Mouse (Mus musculus) A20 (cell line): Measurements from ENCODE around the gene Myog.
A peak's percentile ranks its signal among the peaks of the same experiment; 100 is the strongest.

Experiments used
- DNase-seq: peaks from one replicate; pipeline ENCODE4 v3.0.0-alpha.2; 2011; ENCODE audit warnings: low read depth, low spot score

The Myog gene

DNA sequence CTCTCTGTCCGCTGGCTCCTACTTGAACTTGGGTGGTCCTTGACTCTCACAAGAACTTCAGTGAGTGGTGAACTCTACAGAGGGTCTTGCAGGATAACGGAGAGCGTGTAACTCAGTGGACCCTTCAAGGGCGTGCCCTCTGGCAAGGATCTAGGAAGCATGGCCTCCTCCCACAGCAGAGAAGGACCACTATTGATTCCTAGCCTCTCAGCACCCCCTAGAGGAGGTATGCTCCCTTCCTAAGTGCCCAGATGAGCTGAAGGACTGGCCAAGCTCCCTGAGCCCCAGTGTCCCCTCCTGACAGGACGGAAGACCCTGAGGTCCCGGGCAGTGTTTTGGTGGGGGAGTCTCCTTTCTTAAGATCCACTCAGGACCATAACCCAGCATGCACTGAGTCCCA, 32.8 kb downstream of the Myog start:
- DNase-seq = no peak

DNA sequence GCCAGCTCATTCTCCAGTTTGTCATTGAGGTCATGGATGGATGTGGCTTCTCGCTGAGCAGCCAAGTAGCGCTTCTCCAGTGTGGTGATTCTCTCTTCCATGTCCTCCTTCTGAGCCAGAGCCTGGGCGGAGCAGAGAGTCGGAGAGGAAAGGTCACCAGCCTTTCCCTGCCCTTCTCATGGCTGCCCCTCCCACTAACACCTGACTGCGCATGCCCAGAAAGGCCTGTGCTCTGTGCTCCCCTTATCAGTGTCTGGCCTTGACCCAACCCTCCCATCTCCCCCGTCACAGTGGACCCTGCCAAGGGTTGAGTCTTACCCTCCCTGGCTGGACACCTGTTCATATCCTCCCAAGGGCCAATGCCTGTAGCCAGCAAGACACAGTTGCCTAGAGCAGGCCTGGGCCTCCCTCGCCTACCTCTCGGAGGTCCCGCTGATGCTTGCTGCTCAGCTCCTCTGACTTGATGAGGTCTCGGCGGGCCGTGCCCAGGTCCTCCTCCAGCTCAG, 37.1 kb downstream of the Myog start:
- DNase-seq = no peak

DNA sequence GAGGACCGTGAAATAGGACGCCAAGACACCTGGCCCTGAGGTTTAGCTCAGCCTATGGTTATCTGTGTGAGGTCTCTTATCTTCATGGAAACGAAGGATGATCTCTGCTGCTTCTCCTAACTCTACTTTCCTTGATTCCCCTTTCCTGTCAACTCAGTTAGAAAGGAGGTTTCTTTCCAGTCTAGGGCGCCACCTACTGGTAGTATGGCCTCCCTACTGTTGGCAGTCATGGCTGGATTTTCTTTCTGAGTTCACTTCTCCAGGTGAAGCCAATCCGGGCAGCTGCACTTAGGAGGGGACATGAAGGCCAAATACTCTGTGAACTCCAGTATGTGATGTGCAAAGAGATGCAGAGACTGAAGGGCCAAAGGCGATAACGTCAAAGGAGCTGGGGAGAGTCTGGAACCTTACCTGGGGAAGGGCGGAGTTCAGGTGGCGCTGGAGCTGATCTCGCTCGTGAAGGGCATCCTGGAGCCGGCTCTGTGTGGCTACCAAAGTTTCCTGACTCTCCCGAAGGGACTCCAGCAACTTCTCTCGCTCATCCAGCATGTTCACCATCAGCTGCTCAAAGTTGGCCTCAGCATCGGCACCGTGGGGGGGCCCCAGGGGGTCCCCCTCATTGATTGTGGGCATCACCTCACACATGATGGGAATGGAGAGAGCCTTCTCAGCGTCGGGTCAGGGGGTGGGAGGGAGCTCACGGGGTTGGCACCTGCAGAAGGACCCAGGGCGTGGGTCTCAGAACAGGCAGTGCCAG, 42.3 kb downstream of the Myog start:
- peak; percentile 69 for DNase-seq

DNA sequence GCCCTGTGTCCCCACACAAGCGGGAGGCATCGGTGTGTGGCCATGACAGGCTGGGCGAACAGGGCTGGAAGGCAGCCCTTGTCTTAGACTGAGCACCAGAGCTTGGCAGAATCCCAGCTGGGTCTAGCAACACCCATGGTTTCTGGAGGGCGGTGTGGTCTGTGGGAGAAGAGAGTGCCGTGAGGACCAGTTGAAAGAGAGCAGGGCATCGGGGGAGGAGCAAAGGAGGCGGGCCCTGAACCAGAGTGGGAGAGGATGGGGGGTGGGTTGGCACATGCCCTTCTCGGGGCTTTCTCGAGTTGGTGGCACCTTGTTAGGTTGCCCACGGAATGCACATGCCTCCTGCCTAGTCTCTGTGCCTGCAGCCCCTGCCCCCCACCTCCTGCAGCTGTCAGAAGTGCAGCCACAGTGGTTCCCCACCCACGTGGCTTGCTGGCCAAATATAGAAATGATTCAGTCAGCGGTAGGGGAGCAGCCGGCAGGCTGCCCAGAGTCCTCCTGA, 43.0 kb downstream of the Myog start, which contains the start of gene Ppfia4:
TSS of gene Ppfia4 (minus strand) at position 159 of the 502 bp plus-strand sequence.
- peak; percentile 39 for DNase-seq

DNA sequence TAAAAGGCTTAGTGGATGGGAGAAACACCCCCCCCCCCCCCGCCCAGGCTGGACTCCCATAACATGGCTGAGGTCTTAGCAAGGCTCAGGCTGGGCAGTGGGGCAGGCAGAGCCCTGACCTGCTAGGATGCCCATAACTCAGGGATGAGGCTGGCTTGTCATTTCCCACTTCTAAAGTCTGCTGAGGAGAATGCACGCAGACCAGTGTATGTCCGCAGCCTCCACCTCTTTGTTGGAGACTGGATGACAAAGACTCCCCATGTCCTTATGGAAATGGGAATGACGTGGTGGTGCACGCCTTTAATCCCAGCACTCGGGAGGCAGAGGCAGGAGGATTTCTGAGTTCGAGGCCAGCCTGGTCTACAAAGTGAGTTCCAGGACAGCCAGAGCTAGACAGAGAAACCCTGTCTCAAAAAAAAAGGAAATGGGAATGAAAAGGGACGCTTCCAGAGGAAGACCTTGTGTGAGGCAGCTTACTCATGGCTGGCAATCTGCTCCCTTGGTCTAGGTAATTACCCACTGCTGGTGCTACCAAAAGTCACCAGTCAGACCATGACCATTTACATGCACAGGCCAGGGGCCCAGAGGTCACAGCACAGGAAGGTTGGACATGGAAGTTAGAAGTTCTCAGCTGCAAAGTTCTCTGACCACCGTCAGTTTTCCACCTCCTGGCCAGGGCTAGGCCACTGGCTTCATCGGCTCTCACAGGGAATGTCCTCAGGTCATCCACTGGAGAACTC, 43.8 kb downstream of the Myog start:
- no peak for DNase-seq

DNA sequence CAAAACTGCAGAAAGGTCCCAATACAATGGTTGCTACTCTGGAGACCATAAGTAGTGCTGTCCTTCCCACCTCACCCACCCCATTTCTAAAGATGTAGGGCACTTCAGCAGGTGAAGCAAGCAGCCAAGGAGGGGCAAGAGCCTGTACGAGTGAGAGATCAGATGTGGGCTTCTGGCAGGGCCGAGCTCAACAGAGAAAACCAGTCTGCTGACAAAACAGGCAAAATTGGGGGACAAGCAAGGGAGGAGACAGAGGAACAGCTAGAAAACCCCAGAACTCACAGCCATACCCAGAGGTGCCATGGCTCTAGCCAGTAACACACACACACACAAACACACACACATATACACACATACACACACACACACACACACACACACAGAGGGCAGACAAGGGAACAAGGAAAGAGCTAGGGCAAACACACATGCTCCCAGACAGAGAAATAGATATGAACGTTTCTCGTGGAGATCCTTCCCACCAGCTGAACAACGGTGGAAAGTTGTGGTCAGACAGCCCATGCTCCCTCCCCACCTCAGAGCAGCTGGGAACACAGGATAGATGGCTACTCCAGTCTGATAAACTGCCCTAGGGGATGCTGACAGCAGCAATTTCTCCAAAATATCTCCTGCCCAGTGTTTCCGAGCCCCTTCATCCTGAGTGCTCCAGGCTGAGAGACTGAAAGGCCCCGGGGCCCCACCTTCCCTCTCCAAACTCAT, 44.5 kb downstream of the Myog start:
- DNase-seq = no peak

DNA sequence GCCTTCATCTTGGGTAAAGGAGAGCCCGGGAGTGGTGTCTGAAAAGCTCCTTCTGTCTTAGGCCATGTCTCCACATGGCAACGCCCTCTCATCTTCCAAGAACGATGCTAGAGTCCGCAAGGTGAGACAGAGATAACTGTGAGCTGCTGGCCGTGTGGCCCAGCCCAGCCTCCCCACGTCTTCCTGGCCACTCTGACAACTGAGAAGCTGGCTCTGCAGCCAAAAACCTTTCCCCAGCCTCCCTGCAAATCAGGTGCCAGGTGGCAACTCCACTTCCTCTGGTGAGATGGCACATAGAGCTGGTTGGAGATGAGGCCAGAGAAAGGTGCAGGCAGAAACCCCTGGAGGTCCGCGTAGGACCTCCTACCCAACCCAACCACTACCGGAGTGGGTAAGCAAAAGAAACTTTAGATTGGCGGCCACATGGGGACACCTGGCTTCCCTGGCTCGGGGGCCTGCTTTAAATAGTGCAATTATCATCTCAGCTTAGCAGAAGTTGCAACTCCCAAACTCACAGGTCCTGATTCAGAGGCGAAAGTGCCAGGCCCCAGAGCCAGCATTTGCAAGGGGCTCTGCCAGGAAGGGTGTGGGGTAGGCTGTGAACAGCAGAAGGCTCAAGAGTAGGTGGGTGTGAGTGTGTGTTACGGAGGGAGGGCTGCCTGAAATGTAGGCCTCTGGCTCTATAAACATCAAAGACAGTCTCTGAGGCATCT, 45.6 kb downstream of the Myog start:
- DNase-seq = no peak

DNA sequence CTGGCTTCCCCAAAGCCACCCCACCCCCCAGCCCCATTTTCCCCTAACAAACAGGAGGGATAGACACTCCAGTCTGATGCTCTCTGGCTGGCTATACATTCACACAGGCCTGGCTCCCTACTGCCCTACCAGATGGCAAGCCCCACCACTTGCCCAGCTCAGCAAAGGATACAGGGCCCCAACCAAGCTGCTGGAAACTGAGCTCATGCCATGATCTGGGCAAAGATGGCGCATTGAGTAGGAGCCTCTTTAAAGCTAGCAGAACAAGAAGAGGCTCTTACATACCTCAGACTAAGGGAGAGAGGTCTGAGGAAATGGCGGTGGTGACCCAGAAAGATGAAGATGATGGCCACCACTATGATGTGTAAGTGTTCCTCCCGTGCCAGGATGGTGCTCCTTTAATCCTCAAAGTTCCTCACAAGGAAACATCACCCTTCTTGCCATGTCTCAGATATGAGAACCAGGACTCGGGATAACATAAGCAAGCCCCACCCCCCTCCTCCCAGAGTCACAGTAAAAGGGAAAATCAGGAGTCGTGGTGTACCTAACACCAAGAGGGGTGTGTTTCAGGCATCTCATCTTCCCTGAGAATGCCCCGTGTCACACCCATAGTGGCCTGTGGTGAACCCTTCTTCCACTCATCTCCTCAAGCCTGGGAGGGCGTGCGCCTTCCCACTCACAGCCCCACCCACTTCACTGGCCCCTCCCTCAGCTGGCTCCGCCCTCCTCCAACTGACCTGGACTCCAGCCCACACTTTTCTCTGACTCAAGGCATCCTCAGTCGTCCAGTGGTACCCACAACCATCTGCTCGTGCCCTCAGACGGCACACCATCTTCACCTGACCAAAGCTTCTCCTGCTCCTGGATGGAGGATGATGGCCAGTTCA, 46.4 kb downstream of the Myog start:
- DNase-seq = no peak

DNA sequence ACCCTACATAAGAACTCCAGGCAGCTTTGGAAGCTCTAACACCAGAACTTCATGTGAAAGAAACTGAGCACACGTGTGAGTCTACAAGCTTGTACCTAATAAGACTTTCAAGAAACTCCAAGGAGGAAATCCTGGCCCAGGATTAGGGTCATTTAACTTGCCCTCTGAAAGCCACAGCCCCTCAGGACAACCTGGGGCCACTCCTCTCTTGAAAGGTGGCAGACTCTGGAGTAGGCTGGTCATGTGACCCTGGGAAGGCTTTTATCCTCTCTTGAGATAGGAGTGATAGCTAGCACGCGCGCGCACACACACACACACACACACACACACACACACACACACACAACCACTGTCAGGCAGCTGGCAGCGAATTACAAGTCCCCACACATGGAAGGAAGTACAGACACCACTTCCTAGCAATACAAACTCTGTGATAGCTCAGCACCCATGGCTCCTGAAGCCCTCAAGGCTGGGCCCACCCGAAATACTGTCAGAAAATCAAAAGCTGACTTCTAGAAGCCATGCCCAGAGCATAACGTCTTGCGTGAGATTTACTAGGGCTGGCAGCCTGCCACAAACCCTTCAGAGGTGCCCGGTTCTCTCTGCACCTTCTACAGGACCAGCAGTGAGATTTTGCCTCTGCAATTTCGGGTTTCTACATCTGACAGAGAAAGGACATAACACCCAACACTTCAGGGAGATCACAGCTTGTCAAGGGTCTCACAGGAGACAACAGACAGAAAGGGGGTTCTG, 47.3 kb downstream of the Myog start:
- DNase-seq = no peak

DNA sequence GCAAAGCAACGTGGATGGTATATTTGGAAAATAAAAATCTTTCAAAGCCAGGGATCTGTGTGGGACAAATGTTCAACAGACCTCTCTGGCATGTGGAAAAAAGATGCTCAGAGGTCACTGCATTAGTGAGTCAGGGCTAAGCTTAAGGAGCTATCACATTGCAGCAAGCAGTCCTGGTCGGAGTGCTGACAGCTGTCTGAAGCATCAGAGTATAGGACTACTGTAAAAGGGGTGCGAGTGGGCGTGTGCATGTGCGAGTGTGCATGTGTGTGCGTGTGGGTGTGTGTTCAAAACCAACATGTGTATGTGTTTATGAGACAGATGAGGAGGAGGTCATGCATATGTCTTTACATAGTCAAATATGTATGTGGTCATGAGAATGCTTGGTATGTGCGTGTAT, 49.4 kb downstream of the Myog start:
- DNase-seq = no peak

DNA sequence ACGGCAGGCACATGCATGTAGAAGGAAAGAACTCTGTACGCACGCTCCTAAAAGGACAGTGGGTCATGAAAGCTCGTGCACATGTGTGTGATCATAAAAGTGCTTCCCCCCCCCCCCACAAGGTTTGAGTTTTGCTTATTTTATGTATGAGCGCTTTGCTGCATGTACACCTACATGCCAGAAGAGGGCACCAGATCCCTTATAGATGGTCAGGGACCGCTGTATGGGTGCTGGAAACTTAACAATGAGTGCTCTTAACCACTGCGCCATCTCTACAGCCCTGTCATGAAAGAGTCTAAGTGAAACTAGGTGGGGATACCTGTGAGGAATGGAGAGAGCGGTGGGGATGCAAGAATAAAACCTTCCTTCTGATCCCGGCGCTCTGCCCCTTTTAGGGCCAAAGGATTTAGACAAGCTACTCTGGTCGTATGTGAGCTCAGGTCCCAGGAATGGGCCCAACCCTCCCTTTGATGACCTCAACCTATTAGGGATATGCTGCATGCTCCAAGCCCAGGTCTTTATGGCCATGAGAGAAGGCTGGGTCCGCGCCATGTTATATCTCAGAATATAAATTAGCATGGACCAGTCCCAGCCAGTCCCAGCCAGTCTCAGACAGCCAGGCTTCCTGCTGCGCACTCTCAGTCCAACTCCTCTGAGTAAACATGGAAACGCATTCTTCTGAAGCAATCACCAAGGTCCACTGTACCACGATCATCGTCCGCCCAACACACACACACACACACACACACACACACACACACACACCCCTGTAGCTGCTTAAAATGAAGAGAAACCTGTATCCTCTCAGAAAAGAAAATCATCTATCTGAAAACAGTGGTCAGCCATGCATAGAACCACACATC, 50.2 kb downstream of the Myog start:
- peak; percentile 33 for DNase-seq

DNA sequence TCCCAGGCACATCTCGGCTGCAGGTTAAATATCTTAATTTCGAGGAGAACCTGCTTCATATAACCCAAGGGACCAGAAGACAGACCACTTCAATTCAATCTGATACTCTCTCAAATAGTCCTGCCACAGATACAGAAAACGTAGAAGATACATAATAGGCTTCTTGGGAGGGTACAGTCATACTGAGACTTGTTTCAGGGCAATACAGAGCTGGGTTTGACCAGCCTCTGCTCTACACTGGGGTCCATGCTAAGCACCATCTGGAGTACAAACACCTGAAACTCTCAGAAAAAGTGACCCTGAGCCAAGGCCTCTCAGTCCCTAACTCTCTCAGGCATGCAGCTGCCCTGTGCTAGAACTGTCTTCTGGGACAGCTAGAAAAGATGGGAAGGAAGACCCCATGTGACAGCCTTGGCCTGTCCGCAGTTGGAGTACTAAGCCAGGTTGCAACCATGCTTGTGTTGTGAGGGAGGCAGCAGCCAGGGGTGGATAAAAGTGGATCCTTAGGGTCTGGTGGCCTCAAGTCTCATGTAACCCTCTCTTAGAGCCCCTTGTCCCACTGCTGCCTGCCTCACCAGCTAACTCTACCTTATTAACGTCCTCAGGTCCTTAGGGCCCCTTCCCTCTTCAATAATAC, 52.0 kb downstream of the Myog start:
- DNase-seq = no peak
